Mouse (Mus musculus) intestine, embryonic 16.5 days (tissue): ENCODE measurements at regions not wholly inside any gene's neighbourhood (a gene's known extent, or its start where the extent isn't known, plus 50 kb on each side); places are given as distances from the start of the nearest gene placed in this dataset.

Source experiments
- ATAC-seq: fragments of 200-750 bp; cut with Nextera tagmentation; 2 replicates; pipeline ENCODE4 v1.8.0; 2017; ENCODE audit warnings: moderate TSS enrichment, moderate library complexity
- H3K27ac ChIP-seq: fragments of 300-500 bp; sonication (generic); 2 replicates; pipeline ENCODE4 v1.5.1; 2014; ENCODE audit warnings: mild to moderate bottlenecking, low read length
- H3K27me3 ChIP-seq: fragments of 300-500 bp; sonication (generic); replicated peaks from 2 replicates; pipeline ENCODE4 v1.6.1; 2014; ENCODE audit warnings: low read length, control low read depth, mixed read lengths; ENCODE audit not compliant: control insufficient read depth, insufficient read depth
- H3K36me3 ChIP-seq: fragments of 300-500 bp; sonication (generic); 2 replicates; pipeline ENCODE4 v1.6.1; 2014; ENCODE audit warnings: low read length, control low read depth; ENCODE audit not compliant: control insufficient read depth, insufficient read depth
- H3K4me1 ChIP-seq: fragments of 300-500 bp; sonication (generic); 2 replicates; pipeline ENCODE4 v1.6.1; 2014; ENCODE audit warnings: low read length, control low read depth, mixed read lengths; ENCODE audit not compliant: control insufficient read depth, insufficient read depth
- H3K4me2 ChIP-seq: fragments of 300-500 bp; sonication (generic); 2 replicates; pipeline ENCODE4 v1.6.1; 2014; ENCODE audit warnings: low read depth, low read length, control low read depth
- H3K4me3 ChIP-seq: fragments of 300-500 bp; sonication (generic); 2 replicates; pipeline ENCODE4 v1.5.1; 2014; ENCODE audit warnings: mild to moderate bottlenecking, low read length
- H3K9ac ChIP-seq: fragments of 300-500 bp; sonication (generic); 2 replicates; pipeline ENCODE4 v1.6.1; 2014; ENCODE audit warnings: low read depth, low read length
- H3K9me3 ChIP-seq: fragments of 300-500 bp; sonication (generic); 2 replicates; pipeline ENCODE4 v1.6.1; 2016; ENCODE audit warnings: low read length, control low read depth; ENCODE audit not compliant: control insufficient read depth
- WGBS: fragments of 180-500 bp; shearing (Covaris S2); extraction: QIAGEN DNeasy Blood & Tissue Kit; methylation state at CpG from one replicate; pipeline ENCODE4 v1.1.7; 2014; 5-methylcytosine and 5-hydroxymethylcytosine counted together

DNA sequence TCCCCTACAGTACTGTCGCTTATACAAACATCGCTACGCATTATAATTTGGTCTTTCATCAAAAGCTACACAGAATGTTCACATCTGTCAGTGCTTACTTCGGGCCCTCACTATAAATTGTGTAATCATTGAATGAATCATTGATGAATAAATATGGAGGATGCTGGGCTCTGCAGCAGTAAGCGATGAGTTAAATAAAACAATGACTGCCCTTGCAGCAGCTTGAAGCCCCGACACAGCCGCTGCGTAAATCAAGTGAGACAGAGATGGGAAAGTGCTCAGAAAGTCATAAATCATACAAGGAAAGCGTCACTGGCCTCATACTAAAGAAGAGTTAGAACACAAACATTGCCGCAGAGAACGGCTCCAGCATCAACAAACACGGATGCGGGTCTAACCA lies 172.9 kb upstream of the Zpld1 start:
- Histone ChIP-seq H3K36me3 (no peaks in the 10 kb centered on the region), H3K4me1 (peaks cover 3% of the 10 kb centered on the region; the same call in 1 of the 2 replicates), H3K4me3 (no peak overlapping the region), H3K4me2 (peak overlapping the region; percentile 16; the same call in 1 of the 2 replicates), H3K27me3 (no peaks in the 10 kb centered on the region), H3K9me3 (no peaks in the 10 kb centered on the region), H3K9ac (no peak overlapping the region), H3K27ac (no peak overlapping the region)
- no peak for ATAC-seq
- 29% methylated on average over 13 of the region's 13 CpGs for WGBS

DNA sequence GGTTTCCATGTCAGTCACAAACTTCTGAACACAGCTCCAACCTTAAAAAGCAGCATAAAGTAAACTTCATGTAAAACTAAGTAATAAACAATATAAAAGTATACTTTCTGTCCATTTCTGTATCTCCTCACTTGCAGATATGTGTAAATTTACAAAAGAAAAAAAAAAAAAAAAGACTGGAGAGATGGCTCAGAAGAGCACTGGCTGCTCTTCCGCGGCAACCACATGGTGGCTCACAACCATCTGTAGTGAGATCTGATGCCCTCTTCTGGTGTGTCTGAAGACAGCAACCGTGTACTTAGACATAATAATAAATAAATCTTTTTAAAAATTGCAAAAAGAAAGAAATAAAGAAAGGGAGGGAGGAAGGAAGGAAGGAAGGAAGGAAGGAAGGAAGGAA lies 171.9 kb upstream of the Zpld1 start:
- Histone ChIP-seq H3K27me3 (no peaks in the 10 kb centered on the region), H3K4me1 (peaks cover 3% of the 10 kb centered on the region; the same call in 1 of the 2 replicates), H3K27ac (no peak overlapping the region), H3K4me2 (no peak overlapping the region), H3K4me3 (no peak overlapping the region), H3K9ac (no peak overlapping the region), H3K36me3 (no peaks in the 10 kb centered on the region), H3K9me3 (no peaks in the 10 kb centered on the region)
- 56% methylated on average over 3 of the region's 3 CpGs for WGBS
- no peak for ATAC-seq

DNA sequence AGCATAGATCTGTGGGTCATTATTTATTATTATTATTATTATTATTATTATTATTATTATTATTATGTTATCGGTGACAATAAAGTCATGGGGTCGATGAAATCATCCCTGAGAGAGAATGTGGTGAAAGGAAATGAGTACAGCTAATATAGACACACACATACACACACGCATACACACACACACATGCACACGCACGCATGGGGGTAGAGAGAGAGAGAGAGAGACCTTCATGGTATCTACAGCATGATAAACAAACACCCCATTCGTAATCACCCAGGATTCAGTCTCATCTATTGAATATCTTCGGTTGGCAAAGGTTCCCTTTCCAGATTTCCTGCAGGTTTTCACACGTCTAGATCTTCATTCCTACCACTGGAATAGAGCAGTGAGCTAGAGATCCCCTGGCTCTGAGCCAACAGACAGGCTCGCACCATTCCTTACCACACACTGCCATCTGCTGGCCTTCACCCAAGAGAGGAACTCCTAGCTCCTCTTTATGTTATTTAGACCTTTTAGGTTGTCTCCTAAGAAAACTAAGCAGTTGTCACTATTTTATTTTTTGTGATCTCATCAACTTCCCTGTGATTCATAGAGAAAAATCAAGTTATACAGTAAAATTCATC lies 171.2 kb upstream of the Zpld1 start:
- Histone ChIP-seq H3K9me3 (no peaks in the 10 kb centered on the region), H3K9ac (no peak overlapping the region), H3K27me3 (no peaks in the 10 kb centered on the region), H3K4me2 (no peak overlapping the region), H3K27ac (no peak overlapping the region), H3K4me3 (no peak overlapping the region), H3K4me1 (peaks cover 3% of the 10 kb centered on the region; the same call in 1 of the 2 replicates), H3K36me3 (no peaks in the 10 kb centered on the region)
- 48% methylated on average over 9 of the region's 9 CpGs for WGBS
- peak; percentile 83 for ATAC-seq

DNA sequence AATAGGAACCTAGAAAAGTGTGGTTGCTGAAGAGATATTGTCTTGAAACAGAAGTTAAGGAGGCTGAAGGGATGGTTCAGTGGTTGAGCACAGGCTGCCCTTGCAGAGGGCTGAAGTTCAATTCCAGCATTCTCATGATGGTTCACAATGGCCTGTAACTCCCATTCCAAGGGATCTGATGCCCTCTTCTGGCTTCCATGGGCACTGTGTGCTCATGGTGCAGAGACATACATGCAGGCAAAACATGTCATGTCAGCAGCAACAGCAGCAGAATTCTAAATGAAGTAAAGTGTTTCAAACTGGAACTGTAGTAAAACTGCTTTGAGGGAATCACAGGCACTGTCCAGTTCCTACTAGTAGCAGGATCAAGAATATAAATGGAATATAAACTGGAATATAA lies 162.7 kb upstream of the Zpld1 start:
- Histone ChIP-seq H3K27ac (no peak overlapping the region), H3K27me3 (no peaks in the 10 kb centered on the region), H3K4me2 (no peak overlapping the region), H3K9me3 (no peaks in the 10 kb centered on the region), H3K36me3 (no peaks in the 10 kb centered on the region), H3K4me3 (no peak overlapping the region), H3K4me1 (no peaks in the 10 kb centered on the region), H3K9ac (no peak overlapping the region)
- no peak for ATAC-seq

DNA sequence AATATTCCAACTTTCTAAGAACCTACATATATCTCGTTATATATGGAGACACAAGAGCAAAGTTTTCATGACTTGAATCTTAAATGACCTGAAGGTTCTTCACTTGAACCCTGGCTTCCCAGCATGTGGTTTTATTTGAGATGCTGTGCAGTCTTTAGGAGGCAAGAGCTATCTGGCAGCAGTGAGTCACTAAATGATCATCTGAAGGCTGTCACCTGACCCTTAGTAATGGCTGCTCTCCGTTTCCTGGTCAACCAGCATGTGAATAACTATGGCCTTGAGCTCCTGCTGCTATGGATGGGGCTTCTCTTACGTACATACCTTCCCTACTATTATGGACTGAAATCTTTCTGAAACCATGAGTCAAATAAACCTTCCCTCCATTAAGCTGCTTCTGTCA lies 149.8 kb upstream of the Zpld1 start:
- no peaks in the 10 kb centered on the region for H3K4me1 ChIP-seq
- no peak overlapping the region for H3K4me3 ChIP-seq
- no peaks in the 10 kb centered on the region for H3K9me3 ChIP-seq
- no peak overlapping the region for H3K9ac ChIP-seq
- ATAC-seq: no peak
- no peaks in the 10 kb centered on the region for H3K36me3 ChIP-seq
- no peak overlapping the region for H3K4me2 ChIP-seq
- H3K27ac ChIP-seq: no peak overlapping the region
- H3K27me3 ChIP-seq: no peaks in the 10 kb centered on the region
- 82% methylated on average over 3 of the region's 3 CpGs for WGBS

DNA sequence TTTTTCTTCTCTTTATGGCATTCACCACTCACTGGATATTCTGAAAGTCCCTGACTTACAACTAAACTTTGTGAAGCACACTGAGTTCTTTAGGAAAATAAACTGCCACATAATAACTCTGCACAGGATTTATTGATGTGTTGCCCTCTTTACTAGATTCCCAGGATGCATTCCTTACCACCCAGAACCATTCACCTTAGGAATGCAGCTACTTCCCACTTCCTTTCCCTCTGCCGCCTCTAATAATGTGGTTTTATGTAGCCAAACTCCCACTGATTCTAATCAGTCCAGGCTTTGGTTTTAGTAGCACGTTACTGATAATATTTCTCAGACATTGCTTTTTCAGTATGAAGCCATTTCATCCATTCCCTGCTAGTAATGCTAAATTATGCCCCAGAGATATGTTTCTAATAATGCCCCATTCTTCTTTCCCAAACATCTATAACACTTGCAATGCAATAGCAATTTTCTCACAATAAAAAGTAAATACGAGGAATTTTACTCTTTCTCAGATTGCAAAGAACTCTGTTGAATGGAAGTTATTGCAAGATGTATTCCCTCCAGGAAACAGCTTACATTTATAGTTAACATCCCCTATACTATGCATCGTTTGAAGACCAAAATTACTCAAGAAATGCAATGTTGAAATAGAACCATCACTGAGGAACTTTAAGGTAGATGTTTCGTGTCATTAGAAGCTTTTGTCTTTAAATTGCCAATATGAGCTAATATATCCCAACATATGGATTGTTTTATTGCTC lies 145.2 kb upstream of the Zpld1 start:
- WGBS: 68% methylated on average over 5 of the region's 5 CpGs
- Histone ChIP-seq H3K9ac (no peak overlapping the region), H3K27ac (no peak overlapping the region), H3K4me2 (no peak overlapping the region), H3K9me3 (no peaks in the 10 kb centered on the region), H3K36me3 (no peaks in the 10 kb centered on the region), H3K27me3 (no peaks in the 10 kb centered on the region), H3K4me1 (no peaks in the 10 kb centered on the region), H3K4me3 (no peak overlapping the region)
- no peak for ATAC-seq

DNA sequence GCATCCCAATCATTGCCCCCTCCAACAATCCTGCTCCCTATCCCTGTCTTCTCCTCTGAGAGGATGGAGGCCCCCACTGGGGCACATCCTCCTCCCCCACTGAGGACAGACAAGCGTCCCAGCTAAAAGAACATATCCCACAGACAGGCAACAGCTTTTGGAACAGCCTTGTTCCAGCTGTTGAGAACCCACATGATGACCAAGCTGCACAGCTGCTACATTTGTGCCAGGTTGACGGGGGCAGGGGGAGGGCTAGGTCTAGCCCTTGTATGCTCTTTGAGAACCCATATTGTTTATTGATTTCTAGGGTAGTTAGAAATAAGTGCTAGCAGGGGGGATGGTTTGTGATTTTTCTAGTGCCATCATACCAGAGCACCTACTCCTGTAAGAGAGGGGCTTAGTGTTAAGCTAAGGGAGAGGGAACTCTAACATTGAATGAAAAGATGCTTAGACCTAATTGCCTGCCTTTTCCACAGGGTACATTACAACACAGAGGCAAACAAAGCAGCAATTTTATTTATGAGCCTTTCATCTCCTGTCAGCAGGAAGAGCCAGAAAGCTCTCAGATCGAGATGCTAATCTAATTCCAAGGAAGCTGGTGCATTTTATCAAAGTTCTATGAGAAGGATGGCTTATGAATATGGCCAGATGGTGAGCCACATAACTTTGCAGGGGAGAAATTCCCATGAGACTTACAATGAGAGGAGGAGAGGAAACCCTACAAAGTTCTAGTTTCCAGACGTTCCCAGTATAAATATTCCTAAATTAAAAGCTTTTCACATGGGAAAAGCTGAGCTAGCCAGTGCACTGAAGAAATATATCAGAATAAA lies 137.6 kb upstream of the Zpld1 start:
- ATAC-seq: no peak
- H3K9me3 ChIP-seq: no peaks in the 10 kb centered on the region
- no peak overlapping the region for H3K27ac ChIP-seq
- H3K4me3 ChIP-seq: no peak overlapping the region
- H3K9ac ChIP-seq: no peak overlapping the region
- H3K4me1 ChIP-seq: no peaks in the 10 kb centered on the region
- WGBS: 48% methylated on average over 4 of the region's 4 CpGs
- no peak overlapping the region for H3K4me2 ChIP-seq
- no peaks in the 10 kb centered on the region for H3K36me3 ChIP-seq
- H3K27me3 ChIP-seq: no peaks in the 10 kb centered on the region

DNA sequence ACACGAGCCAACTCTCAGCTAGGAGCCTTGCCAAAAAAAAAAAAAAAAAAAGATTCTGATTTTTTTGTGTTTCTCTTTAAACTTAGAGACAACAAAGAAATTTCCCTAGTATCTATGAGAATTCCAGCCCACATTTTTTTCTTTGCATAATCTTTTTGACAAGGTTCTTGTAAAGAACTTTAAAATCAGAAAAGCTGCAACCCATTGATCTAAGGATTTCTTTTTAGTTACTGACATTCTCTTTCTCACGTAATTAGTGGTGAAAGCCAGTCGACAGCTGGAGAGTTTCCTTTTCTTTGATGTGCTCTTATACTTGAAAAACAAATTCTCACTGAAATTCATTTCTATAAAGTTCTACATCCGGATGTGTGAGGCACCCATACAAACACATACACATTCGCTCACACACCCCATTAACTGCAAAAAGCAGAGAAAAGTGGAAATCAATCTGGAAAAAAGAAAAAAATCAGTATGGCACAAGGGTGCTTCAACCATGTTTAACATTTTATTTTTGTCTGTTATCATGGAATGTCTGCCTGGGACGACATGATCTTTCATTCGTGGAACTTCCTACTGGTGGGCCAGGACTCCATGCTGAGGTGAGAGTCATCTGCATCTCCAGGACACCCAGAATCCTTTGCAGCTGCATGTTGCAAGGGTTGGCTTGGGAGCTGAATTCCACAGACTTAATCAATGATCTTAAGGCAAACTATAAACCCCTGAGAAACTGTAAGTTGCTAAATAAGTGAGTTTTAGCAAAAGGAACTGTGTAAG lies 124.0 kb upstream of the Zpld1 start:
- no peaks in the 10 kb centered on the region for H3K4me1 ChIP-seq

More for the DNA sequence above, 124.0 kb upstream of the Zpld1 start:
- Histone ChIP-seq H3K36me3 (no peaks in the 10 kb centered on the region), H3K4me3 (no peak overlapping the region), H3K9ac (no peak overlapping the region), H3K4me2 (no peak overlapping the region), H3K9me3 (no peaks in the 10 kb centered on the region), H3K27ac (no peak overlapping the region), H3K27me3 (no peaks in the 10 kb centered on the region)
- WGBS: 45% methylated on average over 7 of the region's 7 CpGs
- no peak for ATAC-seq
